Mouse (Mus musculus) ovary, postnatal 14 days (tissue): ENCODE data around the gene Gm10377.
"Not testable (repeated sequence)": the region's sequence is repeated elsewhere in the genome, so short reads cannot be mapped to it uniquely, and the experiment has no call there.

Source experiments
- DNase-seq: peaks from one replicate; pipeline ENCODE4 v3.0.0; 2022; ENCODE audit warnings: low spot score

The Gm10377 gene

DNA sequence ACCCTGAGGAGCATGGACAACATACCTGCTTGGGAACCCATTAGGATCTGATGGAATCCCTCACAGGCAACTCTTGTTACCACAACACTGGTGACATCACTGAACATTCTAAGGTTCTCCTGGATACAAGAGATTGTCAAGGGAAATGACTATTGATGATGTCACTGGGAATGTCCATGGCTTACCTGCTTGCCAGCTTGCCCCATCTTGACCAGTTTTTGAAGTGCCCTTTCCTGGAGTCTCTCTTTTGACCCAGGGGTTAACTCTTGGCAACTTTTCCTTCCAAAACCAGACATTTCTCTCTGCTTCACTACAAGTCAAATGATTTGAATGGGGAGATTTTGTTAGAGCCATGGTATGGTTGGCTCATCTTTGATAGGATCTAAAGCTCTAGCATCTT is at the start of gene Gm10377:
Gm10377 (minus strand) TSS at position 101 of the 400 bp plus-strand sequence.
- not testable (repeated sequence) for DNase-seq

DNA sequence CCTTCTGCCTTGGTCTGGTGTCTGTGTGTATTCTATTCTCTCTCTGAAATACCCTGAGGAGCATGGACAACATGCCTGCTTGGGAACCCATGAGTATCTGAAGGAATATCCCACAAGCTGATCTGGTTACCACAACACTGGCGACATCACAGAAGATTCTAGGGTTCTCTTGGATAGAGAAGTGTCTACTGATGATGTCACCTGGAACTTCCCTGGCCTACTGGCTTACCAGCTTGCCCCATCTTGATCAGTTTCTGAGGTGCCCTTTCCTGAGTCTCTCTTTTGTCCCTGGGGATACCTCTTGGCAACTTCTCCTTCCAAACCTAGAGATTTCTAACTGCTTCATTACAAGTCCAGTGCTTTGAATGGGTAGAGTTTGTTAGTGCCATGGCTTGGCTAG is 29.1 kb downstream of the Gm10377 start, which contains the start of gene Gm3015:
Gm3015 (minus strand) TSS at position 101 of the 400 bp plus-strand sequence.
- not testable (repeated sequence) for DNase-seq
